In genomic region chr4:109760501-109760900, GRCm38 (mm10) we compare ENCODE assay signal across 17 mouse cellular contexts.
DNase-seq lines count a peak whose midpoint lies in the region; ATAC-seq lines count a peak whose summit lies in the region.
"Had no signal": no experiment of that assay in that cellular context is flagged by ENCODE, and none has a peak within 500 bp of the region (broad histone marks: within the 10 kb centered on the region; RNA-seq: fewer than 3 reads in every experiment).

No protein-coding gene starts in this region.

- H3K27ac ChIP-seq in embryonic facial prominence, embryonic 14.5 days (replicated peaks; ENCODE audit: low read depth, low read length): no peak overlapping the region
- no peak overlapping the region for H3K27ac ChIP-seq in embryonic facial prominence, embryonic 10.5 days (replicated peaks)
- no peak overlapping the region for H3K27ac ChIP-seq in heart, embryonic 11.5 days (ENCODE audit: low read depth, low read length)
- H3K27ac ChIP-seq: heart, embryonic 13.5 days had no signal

- peak; percentile 17 for DNase-seq in embryonic facial prominence, embryonic 14.5 days (ENCODE audit: low spot score)
- DNase-seq in embryonic facial prominence, embryonic 10.5 days (ENCODE audit: low spot score): no peak
- peak; percentile 85 for DNase-seq in 416B (ENCODE audit: low read depth)
- no peak for DNase-seq in cerebellum, postnatal 25 days
- no peak for DNase-seq in urinary bladder, adult 2 months (ENCODE audit: low spot score)
- DNase-seq: cerebellum, postnatal 10 days; heart, postnatal 36 days; kidney, adult 8-10 months; left cerebral cortex, postnatal 4 days; lung, adult 18-20 months; lung, postnatal 36 days had no signal

- H3K9ac ChIP-seq in embryonic facial prominence, embryonic 14.5 days (ENCODE audit: low read depth, low read length): no peak overlapping the region
- no peak overlapping the region for H3K9ac ChIP-seq in heart, embryonic 11.5 days (ENCODE audit: low read depth, low read length)
- H3K9ac ChIP-seq: heart, embryonic 13.5 days had no signal

- 68% methylated on average over 3 of the region's 3 CpGs for WGBS in embryonic facial prominence, embryonic 14.5 days
- WGBS in embryonic facial prominence, embryonic 10.5 days: 77% methylated on average over 3 of the region's 3 CpGs
- 74% methylated on average over 3 of the region's 3 CpGs for WGBS in heart, embryonic 11.5 days (ENCODE audit: insufficient replicate concordance)

- H3K4me1 ChIP-seq in embryonic facial prominence, embryonic 14.5 days (ENCODE audit: control insufficient read depth, insufficient read depth, low read length): no peaks in the 10 kb centered on the region
- no peaks in the 10 kb centered on the region for H3K4me1 ChIP-seq in embryonic facial prominence, embryonic 10.5 days
- H3K4me1 ChIP-seq in heart, embryonic 11.5 days (ENCODE audit: control insufficient read depth, insufficient read depth, low read length): no peaks in the 10 kb centered on the region
- H3K4me1 ChIP-seq: heart, embryonic 13.5 days had no signal

- H3K9me3 ChIP-seq in embryonic facial prominence, embryonic 14.5 days (ENCODE audit: control insufficient read depth, low read length): no peaks in the 10 kb centered on the region
- no peaks in the 10 kb centered on the region for H3K9me3 ChIP-seq in embryonic facial prominence, embryonic 10.5 days
- no peaks in the 10 kb centered on the region for H3K9me3 ChIP-seq in heart, embryonic 11.5 days (replicated peaks; ENCODE audit: control insufficient read depth, low read length)
- H3K9me3 ChIP-seq: heart, embryonic 13.5 days had no signal

- H3K4me2 ChIP-seq in embryonic facial prominence, embryonic 14.5 days (ENCODE audit: low read depth, low read length): no peak overlapping the region
- H3K4me2 ChIP-seq in heart, embryonic 11.5 days: no peak overlapping the region
- H3K4me2 ChIP-seq: heart, embryonic 13.5 days had no signal

- no peaks in the 10 kb centered on the region for H3K36me3 ChIP-seq in embryonic facial prominence, embryonic 14.5 days (ENCODE audit: control insufficient read depth, insufficient read depth, low read length)
- H3K36me3 ChIP-seq in embryonic facial prominence, embryonic 10.5 days (replicated peaks): no peaks in the 10 kb centered on the region
- H3K36me3 ChIP-seq in heart, embryonic 11.5 days (ENCODE audit: control insufficient read depth, insufficient read depth, low read length): no peaks in the 10 kb centered on the region
- H3K36me3 ChIP-seq: heart, embryonic 13.5 days had no signal

- H3K27me3 ChIP-seq in embryonic facial prominence, embryonic 14.5 days (replicated peaks; ENCODE audit: control insufficient read depth, insufficient read depth, low read length): no peaks in the 10 kb centered on the region
- H3K27me3 ChIP-seq in embryonic facial prominence, embryonic 10.5 days (replicated peaks; ENCODE audit: low read depth, poor library complexity, severe bottlenecking): no peaks in the 10 kb centered on the region; the same call in 1 of the 2 replicates
- H3K27me3 ChIP-seq in heart, embryonic 11.5 days (ENCODE audit: control insufficient read depth, insufficient read depth, low read length): no peaks in the 10 kb centered on the region
- H3K27me3 ChIP-seq: heart, embryonic 13.5 days had no signal

- H3K4me3 ChIP-seq in embryonic facial prominence, embryonic 14.5 days (ENCODE audit: low read depth, low read length): no peak overlapping the region
- H3K4me3 ChIP-seq in embryonic facial prominence, embryonic 10.5 days: no peak overlapping the region
- H3K4me3 ChIP-seq in heart, embryonic 11.5 days (ENCODE audit: low read depth, low read length): no peak overlapping the region
- H3K4me3 ChIP-seq: erythroblast, embryonic 14.5 days; heart, embryonic 13.5 days had no signal

- no peak for ATAC-seq in embryonic facial prominence, embryonic 14.5 days (ENCODE audit: low read depth)
- ATAC-seq in activated CD4-positive, CD25-positive, alpha-beta regulatory T cell, adult 4 months: peak; percentile 96
- ATAC-seq in megakaryocyte, adult 5-6 weeks (ENCODE audit: poor library complexity, severe bottlenecking): peak; percentile 71
- ATAC-seq in heart, embryonic 11.5 days (replicated peaks; ENCODE audit: insufficient number of reproducible peaks, low FRiP score, low TSS enrichment): no peak
- ATAC-seq: hindbrain, embryonic 16.5 days had no signal

Comparison
In these comparisons a context has a peak if more than half of its experiments do, and no peak if none do; other contexts are left out.
1. DNase-seq: peak in embryonic facial prominence, embryonic 14.5 days (single experiment) and 416B (single experiment); none in embryonic facial prominence, embryonic 10.5 days (single experiment), cerebellum, postnatal 25 days (0 of 2) and urinary bladder, adult 2 months (single experiment).
2. ATAC-seq: peak in activated CD4-positive, CD25-positive, alpha-beta regulatory T cell, adult 4 months (single experiment) and megakaryocyte, adult 5-6 weeks (single experiment); none in embryonic facial prominence, embryonic 14.5 days (single experiment) and heart, embryonic 11.5 days (single experiment).